Mouse (Mus musculus): Measurements from ENCODE around the gene Prex1. TPM values are rescaled to one million over a fixed set of nuclear protein-coding genes. Genes with fewer than 3 reads are reported as not detected.

The Prex1 gene
- polyA plus RNA-seq, 1 experiment from 2014 or later = 29.7 TPM

DNA sequence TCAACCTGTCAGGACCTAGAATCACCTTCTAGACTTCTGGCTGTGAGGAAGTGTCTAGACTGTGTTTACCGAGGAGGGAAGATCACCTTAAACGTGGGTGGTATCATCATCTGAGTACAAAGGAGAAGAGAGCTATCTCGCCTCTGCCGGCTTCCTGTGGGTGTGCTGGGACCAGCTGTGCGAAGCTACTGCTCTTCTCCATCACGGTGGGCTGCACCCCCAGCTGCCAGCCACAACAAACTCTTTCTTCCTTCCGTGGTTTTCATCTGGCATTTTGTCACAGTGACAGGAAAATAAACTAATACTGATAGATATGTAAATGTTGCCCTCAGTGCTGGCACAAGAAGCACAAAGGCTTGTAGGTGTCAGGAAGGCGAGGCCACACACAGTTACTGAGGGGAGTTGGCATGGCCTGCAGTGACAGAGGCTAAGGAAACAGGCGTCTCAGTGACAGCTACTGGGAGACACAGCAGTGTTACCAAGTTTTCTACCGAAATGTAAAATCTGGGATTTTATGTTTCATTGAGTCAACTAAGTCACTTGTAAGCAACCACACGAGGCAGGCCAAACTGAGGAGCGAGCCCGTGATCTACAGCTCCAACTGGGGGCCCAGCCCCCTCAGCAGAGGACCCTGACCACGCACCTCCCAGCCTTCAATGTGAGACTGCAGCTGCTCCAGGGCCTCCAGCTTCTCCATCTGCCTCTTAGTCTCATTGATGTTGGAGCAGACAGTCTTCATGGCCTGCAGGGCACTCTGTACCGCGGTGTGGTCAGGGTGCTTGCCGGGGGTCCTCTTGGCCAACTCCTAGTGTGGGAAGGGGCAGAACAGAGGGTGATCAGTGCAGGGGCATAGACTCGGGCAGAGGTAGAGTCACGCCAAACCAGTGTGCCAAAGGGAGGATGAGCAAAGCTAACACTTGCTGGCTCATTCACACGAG, 92.8 kb downstream of the Prex1 start:
- H3K4me1 ChIP-seq (replicated peaks) = peaks cover 36% of the 10 kb centered on the region
- H3K4me2 ChIP-seq = no peak overlapping the region
- H3K4me3 ChIP-seq = no peak overlapping the region
- peak overlapping the region; percentile 32 for H3K27ac ChIP-seq
- WGBS = 63% methylated on average over 20 of the region's 20 CpGs
- no peaks in the 10 kb centered on the region for H3K9me3 ChIP-seq
- H3K27me3 ChIP-seq = no peaks in the 10 kb centered on the region
- ATAC-seq (ENCODE audit: low FRiP score) = no peak
- no peak overlapping the region for H3K9ac ChIP-seq
- H3K36me3 ChIP-seq = peaks cover 21% of the 10 kb centered on the region

DNA sequence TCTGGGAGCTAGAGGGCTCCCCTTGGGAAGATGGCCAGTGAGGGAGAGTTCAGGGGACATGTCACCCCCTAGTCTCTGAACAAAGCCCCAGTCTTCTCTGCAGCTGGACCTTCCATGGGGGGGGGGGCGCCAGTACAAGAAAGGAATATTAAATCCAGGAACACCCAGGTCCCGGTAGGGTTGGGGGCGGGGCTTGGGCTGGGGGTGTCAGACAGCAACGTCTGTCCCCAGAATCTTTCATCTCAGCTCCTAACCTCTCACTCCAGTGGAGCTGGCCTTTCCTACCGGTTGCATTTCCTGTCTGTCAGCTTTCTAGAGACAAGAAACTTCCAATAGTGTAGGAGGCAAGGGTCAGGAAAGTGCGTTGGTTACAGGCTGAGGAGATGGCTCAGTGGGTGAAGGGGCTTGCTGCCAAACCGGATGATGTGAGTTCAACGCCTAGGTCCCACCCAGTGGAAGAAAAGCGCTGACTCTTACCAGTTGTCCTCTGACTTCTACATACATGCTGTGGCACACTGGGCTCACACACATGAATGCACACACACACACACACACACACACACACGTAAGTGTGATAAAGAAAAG, 93.6 kb downstream of the Prex1 start:
- H3K27ac ChIP-seq = peak overlapping the region; percentile 32
- H3K9ac ChIP-seq = no peak overlapping the region
- no peaks in the 10 kb centered on the region for H3K27me3 ChIP-seq
- H3K4me3 ChIP-seq = no peak overlapping the region
- WGBS = 82% methylated on average over 10 of the region's 10 CpGs
- H3K36me3 ChIP-seq = peaks cover 22% of the 10 kb centered on the region
- peaks cover 28% of the 10 kb centered on the region for H3K4me1 ChIP-seq (replicated peaks)
- no peaks in the 10 kb centered on the region for H3K9me3 ChIP-seq
- no peak for ATAC-seq (ENCODE audit: low FRiP score)
- no peak overlapping the region for H3K4me2 ChIP-seq

DNA sequence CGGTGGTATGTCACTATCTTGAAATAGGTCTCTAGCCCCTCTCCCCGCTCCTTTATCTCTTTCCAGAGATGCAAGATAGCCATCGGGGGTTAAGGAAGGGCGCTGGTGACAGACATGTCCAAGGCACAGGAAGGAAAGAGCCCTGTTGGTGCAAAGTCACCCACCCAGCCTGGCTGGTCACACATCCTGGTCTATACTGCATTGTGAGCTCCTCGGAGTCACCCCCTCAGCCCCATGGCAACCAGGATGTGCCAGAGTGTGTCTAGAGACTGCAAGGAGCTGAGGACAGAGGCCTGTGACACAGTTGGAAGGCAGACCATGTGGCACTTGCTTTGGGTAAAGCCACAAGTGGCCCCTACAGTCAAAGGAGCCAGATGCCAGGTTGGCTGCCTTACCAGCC, 94.4 kb downstream of the Prex1 start:
- no peak overlapping the region for H3K9ac ChIP-seq
- peaks cover 25% of the 10 kb centered on the region for H3K4me1 ChIP-seq (replicated peaks)
- peaks cover 27% of the 10 kb centered on the region for H3K36me3 ChIP-seq
- 91% methylated on average over 5 of the region's 5 CpGs for WGBS
- ATAC-seq (ENCODE audit: low FRiP score) = no peak
- no peaks in the 10 kb centered on the region for H3K27me3 ChIP-seq
- H3K9me3 ChIP-seq = no peaks in the 10 kb centered on the region
- H3K4me2 ChIP-seq = no peak overlapping the region
- no peak overlapping the region for H3K27ac ChIP-seq
- H3K4me3 ChIP-seq = no peak overlapping the region

DNA sequence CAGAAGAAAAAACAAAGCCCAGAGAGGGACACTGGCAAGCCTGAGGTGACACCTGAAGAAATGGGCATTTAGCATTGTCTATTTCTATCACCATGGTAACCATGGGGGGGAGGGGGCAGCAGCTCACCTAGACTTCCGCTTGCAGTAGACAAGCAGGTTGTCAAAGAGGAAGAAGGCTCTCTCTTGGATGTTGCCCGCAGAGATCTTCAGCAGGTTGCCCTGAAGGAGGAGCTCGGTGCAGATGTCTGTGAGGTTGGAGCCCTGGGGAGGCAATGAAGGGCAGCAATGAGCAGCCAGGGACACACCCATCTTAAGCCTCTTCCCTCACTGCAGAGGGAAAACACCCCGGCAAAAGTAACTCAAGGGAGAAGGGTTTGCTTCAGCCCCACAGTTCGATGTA, 95.9 kb downstream of the Prex1 start:
- H3K27ac ChIP-seq = no peak overlapping the region
- ATAC-seq (ENCODE audit: low FRiP score) = no peak
- 91% methylated on average over 5 of the region's 5 CpGs for WGBS

DNA sequence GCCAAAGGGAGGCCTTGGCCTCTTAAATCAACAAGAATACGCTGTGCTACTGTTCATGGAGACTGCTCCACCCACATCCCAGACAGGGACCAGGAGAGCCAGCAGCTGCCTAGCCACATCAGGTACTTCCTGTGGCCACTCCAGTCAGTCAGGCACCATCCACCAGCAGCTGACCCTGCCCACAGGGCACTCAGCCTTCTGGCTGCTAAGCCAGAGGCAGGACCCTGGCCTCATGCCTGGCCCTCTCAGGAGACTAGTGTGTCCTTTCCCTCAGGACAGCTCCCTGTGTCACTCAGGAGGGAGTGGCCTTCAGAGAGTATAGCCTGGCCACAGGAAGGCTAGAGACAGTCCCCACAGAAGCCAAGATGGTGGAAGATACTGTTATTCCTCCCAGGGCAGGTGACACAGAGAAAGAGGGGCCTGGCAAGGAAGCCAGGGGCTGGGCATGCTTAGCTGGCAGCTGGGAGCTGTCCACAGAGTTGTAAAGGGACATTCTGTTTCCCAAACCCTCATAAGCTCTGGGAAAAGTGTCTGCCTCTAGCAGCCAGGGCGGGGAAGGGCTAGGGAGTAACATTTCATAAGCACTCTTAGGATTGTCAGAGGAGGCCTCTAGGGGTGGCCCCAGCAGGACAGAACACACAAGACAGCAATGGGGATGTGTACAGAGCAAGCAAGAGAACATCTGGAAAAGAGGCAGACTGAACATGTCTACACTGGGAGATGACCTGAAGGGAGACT, 98.1 kb downstream of the Prex1 start:
- H3K27ac ChIP-seq = no peak overlapping the region
- 95% methylated on average over 2 of the region's 2 CpGs for WGBS
- no peak overlapping the region for H3K4me3 ChIP-seq
- H3K27me3 ChIP-seq = no peaks in the 10 kb centered on the region
- no peaks in the 10 kb centered on the region for H3K9me3 ChIP-seq
- no peak overlapping the region for H3K9ac ChIP-seq
- no peak for ATAC-seq (ENCODE audit: low FRiP score)
- peaks cover 4% of the 10 kb centered on the region for H3K4me1 ChIP-seq (replicated peaks)
- peaks cover 43% of the 10 kb centered on the region for H3K36me3 ChIP-seq
- no peak overlapping the region for H3K4me2 ChIP-seq

More for the DNA sequence above, 95.9 kb downstream of the Prex1 start:
- Histone ChIP-seq H3K4me2 (no peak overlapping the region), H3K4me1 (replicated peaks) (peaks cover 11% of the 10 kb centered on the region), H3K27me3 (no peaks in the 10 kb centered on the region), H3K4me3 (no peak overlapping the region), H3K9ac (no peak overlapping the region), H3K9me3 (no peaks in the 10 kb centered on the region), H3K36me3 (peaks cover 39% of the 10 kb centered on the region)

DNA sequence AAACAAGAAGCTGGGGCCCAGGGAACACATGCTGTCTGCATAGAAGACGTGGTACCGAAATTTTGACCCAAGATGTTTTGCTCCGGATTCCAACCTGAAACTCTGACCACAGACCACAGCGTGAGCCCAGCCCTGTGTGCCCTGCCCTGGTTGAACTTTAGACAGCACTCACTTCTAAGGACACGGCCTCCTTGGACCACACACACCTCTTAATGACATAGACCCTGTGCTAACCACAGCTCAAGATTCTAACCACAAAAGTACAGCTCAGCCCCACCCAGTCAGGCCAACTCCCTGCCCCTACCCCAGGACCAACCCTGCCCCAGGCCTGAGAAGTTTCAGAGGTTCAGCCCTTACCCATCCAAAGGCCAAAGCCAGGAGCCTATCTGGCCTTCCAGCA, 103.4 kb downstream of the Prex1 start:
- Histone ChIP-seq H3K9ac (no peak overlapping the region), H3K27me3 (no peaks in the 10 kb centered on the region), H3K4me2 (no peak overlapping the region), H3K36me3 (peaks cover 30% of the 10 kb centered on the region), H3K9me3 (no peaks in the 10 kb centered on the region), H3K4me3 (no peak overlapping the region), H3K4me1 (replicated peaks) (peaks cover 4% of the 10 kb centered on the region), H3K27ac (no peak overlapping the region)
- ATAC-seq (ENCODE audit: low FRiP score) = no peak
- WGBS = 89% methylated on average over 5 of the region's 5 CpGs

DNA sequence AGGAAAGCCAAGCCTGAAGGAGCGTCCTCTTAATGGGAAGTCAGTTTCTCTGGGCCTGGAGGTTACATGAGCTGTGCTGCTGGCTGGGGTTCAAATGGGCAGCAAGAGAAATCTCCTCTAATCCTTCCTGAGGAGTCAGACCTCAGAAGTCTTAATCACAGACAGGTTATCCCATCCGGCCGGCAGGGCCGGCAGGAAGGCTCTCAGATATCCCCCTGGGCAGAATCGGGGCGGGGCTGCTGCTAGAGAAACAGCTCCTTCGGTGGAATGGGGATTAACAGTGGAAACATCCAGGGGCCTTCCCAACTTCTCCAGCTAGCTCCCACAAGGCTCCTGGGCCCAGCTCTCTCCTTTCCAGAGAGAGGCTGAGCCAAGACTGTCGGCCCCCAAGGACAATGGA, 105.1 kb downstream of the Prex1 start:
- Histone ChIP-seq H3K4me2 (no peak overlapping the region), H3K9ac (0 out of 2 replicates have a peak overlapping the region, but pooled peaks have one; percentile 13), H3K4me3 (no peak overlapping the region), H3K27me3 (no peaks in the 10 kb centered on the region), H3K27ac (0 out of 2 replicates have a peak overlapping the region, but pooled peaks have one; percentile 23), H3K9me3 (no peaks in the 10 kb centered on the region), H3K4me1 (replicated peaks) (peaks cover 4% of the 10 kb centered on the region), H3K36me3 (peaks cover 22% of the 10 kb centered on the region)
- WGBS = 57% methylated on average over 8 of the region's 8 CpGs
- ATAC-seq (ENCODE audit: low FRiP score) = no peak

DNA sequence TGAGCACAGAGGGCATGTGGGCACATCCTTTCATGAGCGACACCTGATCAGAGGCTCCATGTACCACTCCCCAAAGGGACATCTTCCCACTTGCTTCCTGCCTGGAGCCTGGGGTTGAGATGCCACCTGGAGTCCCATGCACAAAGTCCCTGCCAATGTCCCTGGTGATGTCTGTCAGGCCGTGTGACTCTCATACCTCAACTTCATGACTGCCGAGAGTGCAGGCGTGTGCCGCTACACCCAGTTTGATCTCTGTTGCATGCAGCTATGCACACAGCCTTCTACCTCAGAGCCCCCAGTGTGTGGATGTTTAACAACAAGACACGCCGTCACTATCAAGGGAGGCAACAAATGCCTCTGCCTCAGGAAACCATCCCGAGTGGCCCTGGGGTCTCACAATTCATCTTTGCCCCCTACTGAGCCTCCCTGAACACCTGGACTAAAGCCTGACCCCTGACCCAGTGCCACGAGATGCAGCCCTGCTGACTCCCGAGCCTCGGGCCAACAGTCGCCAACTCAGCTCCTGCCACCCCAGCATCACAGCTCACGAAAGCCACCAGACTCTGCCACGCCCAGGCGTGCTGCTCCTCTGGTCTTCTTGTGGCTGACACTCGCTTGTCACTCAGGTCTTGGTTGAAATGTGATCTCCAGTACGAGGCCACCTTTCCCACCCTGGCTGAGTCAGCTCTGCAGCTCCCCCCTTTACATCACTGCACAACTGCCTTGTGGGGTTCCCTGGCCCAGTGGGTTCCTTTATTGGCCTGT, 107.0 kb downstream of the Prex1 start:
- H3K9ac ChIP-seq = no peak overlapping the region
- no peak for ATAC-seq (ENCODE audit: low FRiP score)
- WGBS = 81% methylated on average over 17 of the region's 17 CpGs
- H3K4me2 ChIP-seq = no peak overlapping the region
- H3K4me3 ChIP-seq = no peak overlapping the region
- H3K27me3 ChIP-seq = no peaks in the 10 kb centered on the region
- peaks cover 22% of the 10 kb centered on the region for H3K36me3 ChIP-seq
- no peak overlapping the region for H3K27ac ChIP-seq
- H3K4me1 ChIP-seq (replicated peaks) = peaks cover 4% of the 10 kb centered on the region
- H3K9me3 ChIP-seq = no peaks in the 10 kb centered on the region

DNA sequence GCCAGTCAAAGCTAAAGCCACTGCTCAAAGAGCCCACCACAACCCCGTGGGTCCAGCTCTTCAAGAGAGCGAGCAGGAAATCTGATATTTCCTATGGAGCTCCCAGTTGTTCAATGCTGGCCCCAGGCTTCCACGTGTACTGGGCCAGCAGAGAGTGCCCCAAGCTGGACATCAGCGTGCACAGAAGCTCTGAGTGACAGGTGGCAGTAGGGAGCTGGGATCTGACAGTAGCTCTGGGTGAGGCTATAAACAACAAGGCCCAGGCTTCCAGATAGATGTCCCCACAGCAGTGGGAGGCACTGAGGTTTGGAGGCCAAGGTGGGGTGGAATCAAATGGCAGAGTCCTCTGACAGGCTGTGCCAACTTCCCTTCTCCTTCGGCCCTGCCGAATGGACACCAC, 107.6 kb downstream of the Prex1 start:
- Histone ChIP-seq H3K4me2 (no peak overlapping the region), H3K27ac (no peak overlapping the region), H3K27me3 (no peaks in the 10 kb centered on the region), H3K4me1 (replicated peaks) (peaks cover 4% of the 10 kb centered on the region), H3K4me3 (no peak overlapping the region), H3K9me3 (no peaks in the 10 kb centered on the region), H3K9ac (no peak overlapping the region), H3K36me3 (peaks cover 28% of the 10 kb centered on the region)
- 72% methylated on average over 6 of the region's 6 CpGs for WGBS
- no peak for ATAC-seq (ENCODE audit: low FRiP score)

DNA sequence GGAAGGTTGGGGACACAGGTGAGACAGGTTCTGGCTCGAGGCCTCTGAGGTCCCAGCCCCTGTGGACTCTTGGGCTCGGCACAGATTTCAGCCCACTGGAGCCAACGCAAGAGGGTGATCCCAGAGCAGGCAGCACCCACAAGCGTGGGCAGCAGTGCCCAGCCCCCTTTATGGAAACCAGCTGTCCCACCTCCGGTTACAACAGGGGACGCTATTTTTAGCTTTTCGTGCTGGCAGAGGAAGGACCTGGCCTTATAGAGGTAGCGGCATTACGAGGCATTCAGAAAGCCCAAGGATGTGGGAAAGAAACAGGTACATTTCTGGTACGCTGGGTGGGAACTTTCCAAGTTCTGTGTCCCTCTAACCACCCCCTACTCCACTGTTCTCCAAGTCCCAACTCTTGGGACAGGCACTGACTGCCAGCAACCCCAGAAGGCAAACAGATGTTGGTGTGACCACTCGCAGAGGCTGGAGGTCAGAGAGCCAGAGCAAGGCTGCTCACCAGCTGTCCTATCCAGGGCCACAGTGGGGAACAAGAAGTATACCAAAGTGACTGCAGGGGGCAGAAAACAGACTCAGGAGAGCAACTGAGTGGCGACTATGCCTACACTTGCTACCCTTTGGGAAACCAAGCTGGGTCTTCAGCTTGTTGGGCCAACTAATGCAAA, 108.3 kb downstream of the Prex1 start:
- no peak overlapping the region for H3K9ac ChIP-seq
- no peak overlapping the region for H3K4me2 ChIP-seq
- H3K27ac ChIP-seq = no peak overlapping the region
- no peak for ATAC-seq (ENCODE audit: low FRiP score)
- no peak overlapping the region for H3K4me3 ChIP-seq
- H3K4me1 ChIP-seq (replicated peaks) = peaks cover 4% of the 10 kb centered on the region
- WGBS = 81% methylated on average over 12 of the region's 12 CpGs
- no peaks in the 10 kb centered on the region for H3K27me3 ChIP-seq
- H3K9me3 ChIP-seq = no peaks in the 10 kb centered on the region
- peaks cover 33% of the 10 kb centered on the region for H3K36me3 ChIP-seq

DNA sequence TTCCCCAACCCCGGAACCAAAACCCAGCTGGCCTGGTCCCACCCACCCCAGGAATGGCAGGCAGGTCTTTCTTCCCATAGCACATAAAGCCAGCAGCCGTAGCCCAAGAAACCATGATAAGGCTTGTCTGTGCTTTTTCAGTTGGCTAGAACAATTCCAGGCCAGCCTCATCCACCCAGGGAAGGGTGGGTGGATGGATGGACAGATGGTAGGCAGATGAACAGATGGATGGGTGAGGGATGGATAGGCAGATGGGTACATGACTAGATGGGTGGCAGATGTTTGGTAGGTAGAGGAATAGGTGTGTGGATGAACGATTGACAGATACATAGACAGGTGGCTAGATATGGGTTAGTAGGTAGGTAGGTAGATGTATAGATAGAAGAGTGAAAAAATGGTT, 110.7 kb downstream of the Prex1 start:
- Histone ChIP-seq H3K36me3 (peaks cover 30% of the 10 kb centered on the region), H3K9me3 (no peaks in the 10 kb centered on the region), H3K27me3 (no peaks in the 10 kb centered on the region), H3K4me2 (no peak overlapping the region), H3K9ac (no peak overlapping the region), H3K27ac (no peak overlapping the region), H3K4me3 (no peak overlapping the region), H3K4me1 (replicated peaks) (peaks cover 4% of the 10 kb centered on the region; the same call in 1 of the 2 replicates)
- WGBS = 96% methylated on average over 3 of the region's 3 CpGs
- no peak for ATAC-seq (ENCODE audit: low FRiP score)
